Mouse (Mus musculus) liver, adult 2 months (tissue): ENCODE measurements around the gene Slc46a1. TPM values are rescaled to one million over a fixed set of nuclear protein-coding genes. Genes with fewer than 3 reads are reported as not detected.

ENCODE experiments used
- DNase-seq: peaks from one replicate; pipeline ENCODE4 v3.0.0-alpha.2; 2011; ENCODE audit warnings: low read depth, low spot score; ENCODE audit errors: extremely low read depth
- H3K27ac ChIP-seq: fragments of 200-500 bp; replicated peaks from 2 replicates; pipeline ENCODE4 v1.5.1; 2012; ENCODE audit warnings: low read depth, mild to moderate bottlenecking, control low read depth, inconsistent platforms, low read length; ENCODE audit not compliant: insufficient read depth
- H3K27me3 ChIP-seq: fragments of 200-500 bp; 2 replicates; pipeline ENCODE4 v1.6.1; 2012; ENCODE audit warnings: mild to moderate bottlenecking, moderate library complexity, low read length, inconsistent platforms; ENCODE audit not compliant: control insufficient read depth, insufficient read depth
- H3K36me3 ChIP-seq: fragments of 200-500 bp; 2 replicates; pipeline ENCODE4 v1.6.1; 2012; ENCODE audit warnings: low read length, inconsistent platforms; ENCODE audit not compliant: control insufficient read depth, insufficient read depth
- H3K4me1 ChIP-seq: fragments of 200-500 bp; 2 replicates; pipeline ENCODE4 v1.6.1; 2011; ENCODE audit warnings: low read length; ENCODE audit not compliant: control insufficient read depth, insufficient read depth
- H3K4me3 ChIP-seq: fragments of 200-500 bp; 2 replicates; pipeline ENCODE4 v1.5.1; 2011; ENCODE audit warnings: low read depth, mild to moderate bottlenecking, control low read depth, low read length, moderate library complexity; ENCODE audit not compliant: insufficient read depth
- H3K79me2 ChIP-seq: fragments of 200-500 bp; 2 replicates; pipeline ENCODE4 v1.6.1; 2012; ENCODE audit warnings: inconsistent platforms, mild to moderate bottlenecking, low read length, moderate library complexity; ENCODE audit not compliant: control insufficient read depth, insufficient read depth
- H3K9ac ChIP-seq: fragments of 200-500 bp; 2 replicates; pipeline ENCODE4 v1.6.1; 2012; ENCODE audit warnings: low read depth, mild to moderate bottlenecking, control low read depth, inconsistent platforms, low read length
- CTCF ChIP-seq: fragments of 200-500 bp; IDR thresholded peaks from 2 replicates; pipeline ENCODE4 v1.5.1; 2011; ENCODE audit warnings: low read depth, low read length, control low read depth
- POLR2A ChIP-seq: fragments of 200-500 bp; IDR thresholded peaks from 2 replicates; pipeline ENCODE4 v1.6.1; 2011; ENCODE audit warnings: low read length, control low read depth; ENCODE audit not compliant: insufficient read depth; ENCODE audit errors: extremely low read depth
- WGBS: fragments of 180-500 bp; shearing (Covaris S2); methylation state at CpG from one replicate; pipeline ENCODE4 v1.1.7; 2018; 5-methylcytosine and 5-hydroxymethylcytosine counted together
- polyA plus RNA-seq: library from polyadenylated mRNA; depleted of rRNA; stranded (reverse); fragments of >200 nt; gene quantifications from 2 replicates; pipeline ENCODE4 v1.2.3, GENCODE M21; 2012
- total RNA-seq: library from RNA; depleted of rRNA; stranded (reverse); fragments of >200 nt; gene quantifications from 2 replicates; pipeline ENCODE4 v1.2.3, GENCODE M21; 2014

Slc46a1 gene
- total and polyA plus RNA-seq, 2 experiments = 36.2 to 146 TPM

DNA sequence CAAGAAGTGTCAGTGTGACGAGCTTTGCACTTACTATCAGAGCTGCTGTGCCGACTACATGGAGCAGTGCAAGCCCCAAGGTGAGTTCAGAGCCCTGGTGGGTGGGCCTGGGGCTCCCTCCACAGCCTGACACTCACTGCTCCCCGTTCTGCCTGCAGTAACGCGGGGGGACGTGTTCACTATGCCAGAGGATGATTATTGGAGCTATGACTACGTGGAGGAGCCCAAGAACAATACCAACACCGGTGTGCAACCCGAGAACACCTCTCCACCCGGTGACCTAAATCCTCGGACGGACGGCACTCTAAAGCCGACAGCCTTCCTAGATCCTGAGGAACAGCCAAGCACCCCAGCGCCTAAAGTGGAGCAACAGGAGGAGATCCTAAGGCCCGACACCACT lies 34.0 kb downstream of the Slc46a1 start:
- WGBS = 13% methylated on average over 16 of the region's 16 CpGs
- no peaks in the 10 kb centered on the region for H3K27me3 ChIP-seq

DNA sequence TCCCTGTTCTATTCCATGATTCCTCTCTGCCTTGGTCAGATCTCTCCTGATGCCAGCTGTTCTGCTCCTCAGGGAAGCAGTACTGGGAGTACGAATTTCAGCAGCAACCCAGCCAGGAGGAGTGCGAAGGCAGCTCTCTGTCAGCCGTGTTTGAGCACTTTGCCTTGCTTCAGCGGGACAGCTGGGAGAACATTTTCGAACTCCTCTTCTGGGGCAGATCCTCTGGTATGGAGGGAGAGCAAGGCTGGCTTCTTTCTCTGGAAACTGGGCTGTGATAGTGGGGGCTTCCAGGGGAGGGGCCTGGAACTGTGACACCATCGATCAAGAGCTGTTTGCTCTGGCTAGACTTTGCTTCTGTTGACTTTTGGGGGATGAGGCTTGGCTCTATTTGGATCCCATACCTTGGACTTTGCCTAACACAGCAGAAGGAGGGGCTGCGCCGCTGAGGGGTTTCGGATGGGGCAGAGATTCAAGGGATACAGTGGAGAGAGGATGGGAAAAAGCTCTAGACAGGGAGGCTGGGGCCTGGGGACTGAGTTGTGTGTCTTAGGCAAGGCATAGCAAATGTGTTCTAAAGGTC lies 35.2 kb downstream of the Slc46a1 start:
- WGBS = 18% methylated on average over 9 of the region's 9 CpGs
- DNase-seq = peak; percentile 91
- H3K4me3 ChIP-seq = peak overlapping the region; percentile 89
- H3K4me1 ChIP-seq = peaks cover 17% of the 10 kb centered on the region
- no peak for TF ChIP-seq CTCF
- peak; percentile 55; the same call in 1 of the 2 replicates for TF ChIP-seq POLR2A
- H3K9ac ChIP-seq = peak overlapping the region; percentile 80
- H3K36me3 ChIP-seq = peaks cover 7% of the 10 kb centered on the region
- peak overlapping the region; percentile 95 for H3K27ac ChIP-seq
- no peaks in the 10 kb centered on the region for H3K27me3 ChIP-seq
- H3K79me2 ChIP-seq = peaks cover 13% of the 10 kb centered on the region; the same call in 1 of the 2 replicates

More for the DNA sequence above, 34.0 kb downstream of the Slc46a1 start:
- Histone ChIP-seq H3K9ac (peak overlapping the region; percentile 80), H3K4me1 (peaks cover 17% of the 10 kb centered on the region), H3K79me2 (peaks cover 13% of the 10 kb centered on the region; the same call in 1 of the 2 replicates), H3K27ac (peak overlapping the region; percentile 95), H3K36me3 (peaks cover 7% of the 10 kb centered on the region), H3K4me3 (peak overlapping the region; percentile 89)
- no peak for TF ChIP-seq CTCF
- TF ChIP-seq POLR2A = no peak
- DNase-seq = no peak

GRCm38 (mm10) chr11:78501529-78501928 lies 36.0 kb downstream of the Slc46a1 start:
- TF ChIP-seq POLR2A (no peak), CTCF (no peak)
- DNase-seq = peak; percentile 67
- H3K36me3 ChIP-seq = peaks cover 7% of the 10 kb centered on the region
- peak overlapping the region; percentile 42 for H3K27ac ChIP-seq
- H3K79me2 ChIP-seq = peaks cover 13% of the 10 kb centered on the region; the same call in 1 of the 2 replicates
- peak overlapping the region; percentile 57 for H3K4me3 ChIP-seq
- H3K9ac ChIP-seq = peak overlapping the region; percentile 53
- H3K4me1 ChIP-seq = peaks cover 17% of the 10 kb centered on the region
- H3K27me3 ChIP-seq = no peaks in the 10 kb centered on the region
- WGBS = 28% methylated on average over 20 of the region's 20 CpGs

GRCm38 (mm10) chr11:78502909-78503650 lies 37.6 kb downstream of the Slc46a1 start, which contains the start of gene Sebox:
Gene Sebox, plus strand, starts transcription at chr11:78503447.
- Histone ChIP-seq H3K36me3 (peaks cover 16% of the 10 kb centered on the region), H3K4me1 (peaks cover 17% of the 10 kb centered on the region)
- WGBS = 26% methylated on average over 7 of the region's 7 CpGs

DNA sequence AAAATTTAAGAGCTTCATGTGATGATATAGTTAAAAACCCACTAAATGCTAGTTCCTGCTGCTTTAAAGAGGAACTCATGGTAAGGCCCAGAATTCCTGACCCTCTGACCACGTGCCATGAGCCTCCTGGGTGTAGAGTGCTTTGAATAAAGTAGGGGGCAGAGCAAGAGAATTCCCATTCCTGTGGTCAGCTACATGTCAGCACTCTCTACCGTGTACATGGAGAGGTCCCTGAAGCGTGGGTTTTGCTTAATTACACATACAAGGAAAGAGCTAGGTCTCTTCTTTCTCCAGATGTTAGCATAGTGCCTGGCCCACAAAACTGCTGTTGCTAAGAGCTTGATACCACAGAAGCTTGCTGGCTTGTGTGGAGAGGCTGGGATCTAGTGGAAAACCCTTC lies 39.9 kb downstream of the Slc46a1 start:
- TF ChIP-seq CTCF (no peak), POLR2A (no peak)
- peaks cover 15% of the 10 kb centered on the region for H3K4me1 ChIP-seq
- H3K9ac ChIP-seq = no peak overlapping the region
- no peaks in the 10 kb centered on the region for H3K27me3 ChIP-seq
- peaks cover 26% of the 10 kb centered on the region for H3K36me3 ChIP-seq
- no peak overlapping the region for H3K4me3 ChIP-seq
- peaks cover 2% of the 10 kb centered on the region; the same call in 1 of the 2 replicates for H3K79me2 ChIP-seq
- no peak overlapping the region for H3K27ac ChIP-seq
- DNase-seq = no peak
- 85% methylated on average over 3 of the region's 3 CpGs for WGBS

More at GRCm38 (mm10) chr11:78502909-78503650, 37.6 kb downstream of the Slc46a1 start, which contains the start of gene Sebox:
- no peak for TF ChIP-seq CTCF
- TF ChIP-seq POLR2A = 0 out of 2 replicates have a peak, but pooled peaks have one; percentile 27
- DNase-seq = peak; percentile 80
- H3K9ac ChIP-seq = no peak within 1 kb of the TSS
- peaks cover 13% of the 10 kb centered on the region; the same call in 1 of the 2 replicates for H3K79me2 ChIP-seq
- peak within 1 kb of the TSS; percentile 42 for H3K27ac ChIP-seq
- no peak within 1 kb of the TSS for H3K4me3 ChIP-seq
- no peaks in the 10 kb centered on the region for H3K27me3 ChIP-seq
